In the genomic region with DNA sequence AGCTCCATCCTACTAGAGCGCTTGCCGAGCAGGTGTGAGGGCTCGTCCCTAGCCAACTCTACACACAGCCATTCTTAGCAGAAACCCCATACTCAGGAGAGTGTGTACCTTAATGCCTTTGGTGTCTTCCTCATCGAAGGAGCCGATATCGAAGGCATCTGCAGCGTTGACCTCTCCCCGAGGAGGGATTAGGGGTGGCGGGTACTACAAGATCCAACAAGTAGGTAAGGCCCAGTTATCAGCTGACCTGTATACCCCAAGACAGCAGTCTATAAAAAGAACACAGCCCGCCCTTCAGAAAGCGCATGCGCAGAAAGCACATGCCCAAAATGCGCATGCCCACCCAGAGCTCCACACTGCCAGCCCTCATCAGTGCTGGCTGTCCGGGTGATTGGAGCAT, we compare ENCODE assay signal across 26 mouse cellular contexts. TPM values are rescaled to one million over a fixed set of nuclear protein-coding genes. Genes with fewer than 3 reads are reported as not detected.
DNase-seq lines count a peak whose midpoint lies in the region; ATAC-seq lines count a peak whose summit lies in the region.
"Had no signal": no experiment of that assay in that cellular context is flagged by ENCODE, and none has a peak within 500 bp of the region (broad histone marks: within the 10 kb centered on the region; RNA-seq: fewer than 3 reads in every experiment).

No protein-coding gene starts in this region.

- peak overlapping the region; percentile 11; the same call in 1 of the 2 replicates for H3K4me2 ChIP-seq in heart, embryonic 11.5 days
- H3K4me2 ChIP-seq in heart, embryonic 15.5 days = peak overlapping the region; percentile 7; the same call in 1 of the 2 replicates
- no peak overlapping the region for H3K4me2 ChIP-seq in midbrain, embryonic 16.5 days (ENCODE audit: low read length)
- H3K4me2 ChIP-seq: embryonic facial prominence, embryonic 12.5 days; embryonic facial prominence, embryonic 15.5 days; hindbrain, embryonic 12.5 days; hindbrain, embryonic 15.5 days had no signal

- no peak overlapping the region for H3K9ac ChIP-seq in heart, embryonic 11.5 days (ENCODE audit: low read depth, low read length)
- H3K9ac ChIP-seq in heart, embryonic 15.5 days = 0 out of 2 replicates have a peak overlapping the region, but pooled peaks have one; percentile 9
- H3K9ac ChIP-seq in midbrain, embryonic 16.5 days (ENCODE audit: low read depth, low read length) = no peak overlapping the region
- H3K9ac ChIP-seq: embryonic facial prominence, embryonic 12.5 days; embryonic facial prominence, embryonic 15.5 days; forebrain, postnatal 0 days; hindbrain, embryonic 12.5 days; hindbrain, embryonic 15.5 days had no signal

- peak; percentile 92 for DNase-seq in heart, adult 11 months
- no peak for DNase-seq in heart, adult 8-10 months (ENCODE audit: low spot score)
- no peak for DNase-seq in heart, adult 9 months (ENCODE audit: low spot score in 2 of 2)
- peak; percentile 38 for DNase-seq in heart, postnatal 4 days
- DNase-seq: adrenal gland, postnatal 10 days; adrenal gland, postnatal 36 days; B cell, adult 2 months; cerebellum, adult 18-20 months; cerebellum, adult 9-10 months; cerebellum, postnatal 25 days; forebrain, postnatal 0 days; gastrocnemius, postnatal 10 days; gastrocnemius, postnatal 36 days; kidney, adult 2 months had no signal

- H3K27me3 ChIP-seq in heart, embryonic 11.5 days (ENCODE audit: control insufficient read depth, insufficient read depth, low read length) = no peaks in the 10 kb centered on the region
- no peaks in the 10 kb centered on the region for H3K27me3 ChIP-seq in heart, embryonic 15.5 days
- H3K27me3 ChIP-seq in midbrain, embryonic 16.5 days (ENCODE audit: control insufficient read depth, insufficient read depth, low read depth, low read length) = no peaks in the 10 kb centered on the region
- H3K27me3 ChIP-seq: CH12.LX; embryonic facial prominence, embryonic 12.5 days; embryonic facial prominence, embryonic 15.5 days; hindbrain, embryonic 12.5 days; hindbrain, embryonic 15.5 days had no signal

- no peaks in the 10 kb centered on the region for H3K9me3 ChIP-seq in heart, embryonic 11.5 days (replicated peaks; ENCODE audit: control insufficient read depth, low read length)
- H3K9me3 ChIP-seq in heart, embryonic 15.5 days (replicated peaks) = no peaks in the 10 kb centered on the region
- no peaks in the 10 kb centered on the region for H3K9me3 ChIP-seq in midbrain, embryonic 16.5 days (replicated peaks; ENCODE audit: control insufficient read depth, low read length, poor library complexity, severe bottlenecking)
- H3K9me3 ChIP-seq: embryonic facial prominence, embryonic 12.5 days; embryonic facial prominence, embryonic 15.5 days; hindbrain, embryonic 12.5 days; hindbrain, embryonic 15.5 days had no signal

- 84% methylated on average over 14 of the region's 14 CpGs for WGBS in heart, embryonic 11.5 days (ENCODE audit: insufficient replicate concordance)
- 77% methylated on average over 14 of the region's 14 CpGs for WGBS in heart, embryonic 15.5 days
- WGBS in midbrain, embryonic 16.5 days = 98% methylated on average over 14 of the region's 14 CpGs

- H3K27ac ChIP-seq in heart, embryonic 11.5 days (ENCODE audit: low read depth, low read length) = peak overlapping the region; percentile 10; the same call in 1 of the 2 replicates
- peak overlapping the region; percentile 60 for H3K27ac ChIP-seq in heart, embryonic 15.5 days
- no peak overlapping the region for H3K27ac ChIP-seq in midbrain, embryonic 16.5 days (ENCODE audit: low read length)
- H3K27ac ChIP-seq: embryonic facial prominence, embryonic 12.5 days; embryonic facial prominence, embryonic 15.5 days; hindbrain, embryonic 12.5 days; hindbrain, embryonic 15.5 days had no signal

- H3K4me3 ChIP-seq in heart, embryonic 11.5 days (ENCODE audit: low read depth, low read length) = no peak overlapping the region
- peak overlapping the region; percentile 13 for H3K4me3 ChIP-seq in heart, embryonic 15.5 days
- H3K4me3 ChIP-seq in midbrain, embryonic 16.5 days (ENCODE audit: low read depth, low read length) = no peak overlapping the region
- H3K4me3 ChIP-seq: embryonic facial prominence, embryonic 12.5 days; embryonic facial prominence, embryonic 15.5 days; hindbrain, embryonic 12.5 days; hindbrain, embryonic 15.5 days had no signal

- no peak for ATAC-seq in heart, embryonic 11.5 days (replicated peaks; ENCODE audit: insufficient number of reproducible peaks, low FRiP score, low TSS enrichment)
- no peak for ATAC-seq in heart, embryonic 15.5 days (replicated peaks; ENCODE audit: insufficient number of reproducible peaks, insufficient read depth, low FRiP score, low read depth)
- no peak for ATAC-seq in midbrain, embryonic 16.5 days
- ATAC-seq: forebrain, embryonic 14.5 days; forebrain, postnatal 0 days; intestine, postnatal 0 days; Patski had no signal

- peaks cover 14% of the 10 kb centered on the region; the same call in 1 of the 2 replicates for H3K4me1 ChIP-seq in heart, embryonic 11.5 days (ENCODE audit: control insufficient read depth, insufficient read depth, low read length)
- peaks cover 24% of the 10 kb centered on the region for H3K4me1 ChIP-seq in heart, embryonic 15.5 days (replicated peaks)
- peaks cover 6% of the 10 kb centered on the region for H3K4me1 ChIP-seq in midbrain, embryonic 16.5 days (ENCODE audit: control insufficient read depth, insufficient read depth, low read length)
- H3K4me1 ChIP-seq: hindbrain, embryonic 15.5 days had no signal

- H3K36me3 ChIP-seq in heart, embryonic 11.5 days (ENCODE audit: control insufficient read depth, insufficient read depth, low read length) = no peaks in the 10 kb centered on the region
- peaks cover 5% of the 10 kb centered on the region; the same call in 1 of the 2 replicates for H3K36me3 ChIP-seq in heart, embryonic 15.5 days
- H3K36me3 ChIP-seq in midbrain, embryonic 16.5 days (ENCODE audit: control insufficient read depth, insufficient read depth, low read length) = peaks cover 5% of the 10 kb centered on the region; the same call in 1 of the 2 replicates
- H3K36me3 ChIP-seq: G1E; hindbrain, embryonic 12.5 days had no signal

RNA-seq across cellular contexts. Expression of a gene that starts 27.7 kb away (rescaled TPM):
- total RNA-seq in heart, adult 8-10 months (2022) = 100 to 1,000 TPM; 211 to 246 (median 225) TPM
- 22.2 and 26.3 TPM in 2 replicates for polyA plus RNA-seq in heart, embryonic 11.5 days (2014; fragmentation: Nextera tagmentation; extraction: Ambion mirVana)
- 22.5 and 22.6 TPM in 2 replicates for polyA plus RNA-seq in heart, embryonic 15.5 days (2015; fragmentation: Nextera tagmentation; extraction: Ambion mirVana)
- total RNA-seq in heart, postnatal 4 days (2021) = 100 to 1,000 TPM; 194 to 208 TPM
- 2.0 TPM in 2 replicates for polyA plus RNA-seq in midbrain, embryonic 16.5 days (2015; fragmentation: Nextera tagmentation; extraction: Ambion mirVana)
- total RNA-seq: CH12.LX had no signal
- polyA plus RNA-seq: G1E, Patski had no signal

Comparison
In these comparisons a context has a peak if more than half of its experiments do, and no peak if none do; other contexts are left out.
1. DNase-seq: peak in heart, adult 11 months (single experiment) and heart, postnatal 4 days (single experiment); none in heart, adult 8-10 months (single experiment) and heart, adult 9 months (0 of 2).